Mouse (Mus musculus): ENCODE results near the gene Mok. TPM values are rescaled to one million over a fixed set of nuclear protein-coding genes. Genes with fewer than 3 reads are reported as not detected.
A peak's percentile ranks its signal among the peaks of the same experiment; 100 is the strongest.

Gene Mok
- polyA plus RNA-seq, 1 experiment from 2014 or later, result 16.0 TPM

- H3K4me2 ChIP-seq, result no peak overlapping the region
- 86% methylated on average over 10 of the region's 10 CpGs for WGBS
- H3K27me3 ChIP-seq, result no peaks in the 10 kb centered on the region
- peaks cover 13% of the 10 kb centered on the region for H3K4me1 ChIP-seq (replicated peaks)
- no peak for ATAC-seq (ENCODE audit: low FRiP score, low read depth)
- H3K9me3 ChIP-seq, result no peaks in the 10 kb centered on the region
- H3K9ac ChIP-seq, result no peak overlapping the region
- no peaks in the 10 kb centered on the region for H3K36me3 ChIP-seq
- H3K27ac ChIP-seq (replicated peaks), result no peak overlapping the region
- H3K4me3 ChIP-seq, result no peak overlapping the region
Observed at GRCm38 (mm10) chr12:110801876-110802464, 38.8 kb downstream of the Mok start.

- no peak overlapping the region for H3K27ac ChIP-seq (replicated peaks)
- H3K9ac ChIP-seq, result no peak overlapping the region
- no peaks in the 10 kb centered on the region for H3K27me3 ChIP-seq
- H3K4me1 ChIP-seq (replicated peaks), result peaks cover 6% of the 10 kb centered on the region
- 92% methylated on average over 4 of the region's 4 CpGs for WGBS
- no peaks in the 10 kb centered on the region for H3K9me3 ChIP-seq
- ATAC-seq (ENCODE audit: low FRiP score, low read depth), result no peak
- H3K36me3 ChIP-seq, result no peaks in the 10 kb centered on the region
- H3K4me2 ChIP-seq, result no peak overlapping the region
- no peak overlapping the region for H3K4me3 ChIP-seq
Observed at GRCm38 (mm10) chr12:110799226-110799625, 41.5 kb downstream of the Mok start.

GRCm38 (mm10) chr12:110797842-110798431 is 42.8 kb downstream of the Mok start:
- WGBS, result 90% methylated on average over 10 of the region's 10 CpGs
- Histone ChIP-seq H3K9me3 (no peaks in the 10 kb centered on the region), H3K4me2 (no peak overlapping the region), H3K36me3 (no peaks in the 10 kb centered on the region), H3K9ac (no peak overlapping the region), H3K27me3 (no peaks in the 10 kb centered on the region), H3K27ac (replicated peaks) (no peak overlapping the region), H3K4me3 (no peak overlapping the region), H3K4me1 (replicated peaks) (peaks cover 5% of the 10 kb centered on the region; the same call in 1 of the 2 replicates)
- ATAC-seq (ENCODE audit: low FRiP score, low read depth), result 0 out of 2 replicates have a peak, but pooled peaks have one; percentile 12

GRCm38 (mm10) chr12:110797202-110797601 is 43.5 kb downstream of the Mok start:
- no peaks in the 10 kb centered on the region for H3K27me3 ChIP-seq

GRCm38 (mm10) chr12:110796748-110797147 is 44.0 kb downstream of the Mok start:
- no peaks in the 10 kb centered on the region for H3K9me3 ChIP-seq
- no peaks in the 10 kb centered on the region for H3K27me3 ChIP-seq
- no peak overlapping the region for H3K9ac ChIP-seq
- no peak overlapping the region for H3K27ac ChIP-seq (replicated peaks)
- no peak for ATAC-seq (ENCODE audit: low FRiP score, low read depth)
- no peak overlapping the region for H3K4me2 ChIP-seq
- peaks cover 5% of the 10 kb centered on the region; the same call in 1 of the 2 replicates for H3K4me1 ChIP-seq (replicated peaks)
- WGBS, result 82% methylated on average over 6 of the region's 6 CpGs
- H3K36me3 ChIP-seq, result no peaks in the 10 kb centered on the region
- H3K4me3 ChIP-seq, result no peak overlapping the region

More at GRCm38 (mm10) chr12:110797202-110797601, 43.5 kb downstream of the Mok start:
- Histone ChIP-seq H3K9me3 (no peaks in the 10 kb centered on the region), H3K36me3 (no peaks in the 10 kb centered on the region), H3K9ac (no peak overlapping the region), H3K4me1 (replicated peaks) (peaks cover 5% of the 10 kb centered on the region; the same call in 1 of the 2 replicates), H3K4me3 (no peak overlapping the region), H3K27ac (replicated peaks) (no peak overlapping the region), H3K4me2 (no peak overlapping the region)
- ATAC-seq (ENCODE audit: low FRiP score, low read depth), result no peak
- 95% methylated on average over 6 of the region's 6 CpGs for WGBS

- Histone ChIP-seq H3K27me3 (no peaks in the 10 kb centered on the region), H3K4me3 (no peak overlapping the region), H3K36me3 (no peaks in the 10 kb centered on the region), H3K9ac (no peak overlapping the region), H3K27ac (replicated peaks) (no peak overlapping the region), H3K4me1 (replicated peaks) (peaks cover 5% of the 10 kb centered on the region; the same call in 1 of the 2 replicates), H3K4me2 (no peak overlapping the region), H3K9me3 (no peaks in the 10 kb centered on the region)
- ATAC-seq (ENCODE audit: low FRiP score, low read depth), result no peak
- WGBS, result 83% methylated on average over 6 of the region's 6 CpGs
Observed at GRCm38 (mm10) chr12:110795035-110795434, 45.7 kb downstream of the Mok start.

- Histone ChIP-seq H3K9ac (no peak overlapping the region), H3K27me3 (no peaks in the 10 kb centered on the region), H3K4me1 (replicated peaks) (no peaks in the 10 kb centered on the region), H3K9me3 (no peaks in the 10 kb centered on the region), H3K4me3 (no peak overlapping the region), H3K36me3 (no peaks in the 10 kb centered on the region), H3K27ac (replicated peaks) (no peak overlapping the region), H3K4me2 (no peak overlapping the region)
- ATAC-seq (ENCODE audit: low FRiP score, low read depth), result no peak
- WGBS, result 91% methylated on average over 8 of the region's 8 CpGs
Observed at GRCm38 (mm10) chr12:110791026-110791425, 49.7 kb downstream of the Mok start.

GRCm38 (mm10) chr12:110790580-110790979 is 50.2 kb downstream of the Mok start:
- no peak for ATAC-seq (ENCODE audit: low FRiP score, low read depth)
- H3K36me3 ChIP-seq, result no peaks in the 10 kb centered on the region
- no peak overlapping the region for H3K9ac ChIP-seq
- H3K4me3 ChIP-seq, result no peak overlapping the region
- H3K4me2 ChIP-seq, result no peak overlapping the region
- no peak overlapping the region for H3K27ac ChIP-seq (replicated peaks)
- 82% methylated on average over 4 of the region's 4 CpGs for WGBS
- H3K4me1 ChIP-seq (replicated peaks), result no peaks in the 10 kb centered on the region
- no peaks in the 10 kb centered on the region for H3K9me3 ChIP-seq
- H3K27me3 ChIP-seq, result no peaks in the 10 kb centered on the region

- Histone ChIP-seq H3K4me1 (replicated peaks) (no peaks in the 10 kb centered on the region), H3K36me3 (0 out of 2 replicates have a peak, but pooled peaks cover 5% of the 10 kb centered on the region), H3K27ac (replicated peaks) (no peak overlapping the region), H3K4me2 (no peak overlapping the region), H3K9ac (no peak overlapping the region), H3K4me3 (no peak overlapping the region), H3K9me3 (no peaks in the 10 kb centered on the region), H3K27me3 (no peaks in the 10 kb centered on the region)
- no peak for ATAC-seq (ENCODE audit: low FRiP score, low read depth)
- 82% methylated on average over 4 of the region's 4 CpGs for WGBS
Observed at GRCm38 (mm10) chr12:110786243-110786642, 54.5 kb downstream of the Mok start.

GRCm38 (mm10) chr12:110784211-110784610 is 56.5 kb downstream of the Mok start:
- WGBS, result 95% methylated on average over 2 of the region's 2 CpGs
- Histone ChIP-seq H3K9ac (no peak overlapping the region), H3K4me1 (replicated peaks) (no peaks in the 10 kb centered on the region), H3K4me2 (no peak overlapping the region), H3K27me3 (no peaks in the 10 kb centered on the region), H3K27ac (replicated peaks) (no peak overlapping the region), H3K36me3 (peaks cover 14% of the 10 kb centered on the region; the same call in 1 of the 2 replicates), H3K4me3 (no peak overlapping the region), H3K9me3 (no peaks in the 10 kb centered on the region)
- no peak for ATAC-seq (ENCODE audit: low FRiP score, low read depth)

GRCm38 (mm10) chr12:110782278-110782677 is 58.5 kb downstream of the Mok start:
- no peak overlapping the region for H3K9ac ChIP-seq
- no peak overlapping the region for H3K4me2 ChIP-seq
- H3K27ac ChIP-seq (replicated peaks), result no peak overlapping the region
- no peaks in the 10 kb centered on the region for H3K27me3 ChIP-seq
- no peak for ATAC-seq (ENCODE audit: low FRiP score, low read depth)
- no peaks in the 10 kb centered on the region for H3K4me1 ChIP-seq (replicated peaks)
- no peaks in the 10 kb centered on the region for H3K9me3 ChIP-seq
- H3K4me3 ChIP-seq, result no peak overlapping the region
- WGBS, result 97% methylated on average over 1 of the region's 1 CpGs
- H3K36me3 ChIP-seq, result peaks cover 14% of the 10 kb centered on the region; the same call in 1 of the 2 replicates

GRCm38 (mm10) chr12:110781181-110781580 is 59.6 kb downstream of the Mok start:
- Histone ChIP-seq H3K9ac (no peak overlapping the region), H3K27ac (replicated peaks) (no peak overlapping the region), H3K27me3 (no peaks in the 10 kb centered on the region), H3K36me3 (peaks cover 14% of the 10 kb centered on the region; the same call in 1 of the 2 replicates), H3K9me3 (no peaks in the 10 kb centered on the region), H3K4me3 (no peak overlapping the region), H3K4me2 (no peak overlapping the region), H3K4me1 (replicated peaks) (0 out of 2 replicates have a peak, but pooled peaks cover 1% of the 10 kb centered on the region)
- WGBS, result 57% methylated on average over 8 of the region's 8 CpGs
- peak; percentile 80; the same call in 1 of the 2 replicates for ATAC-seq (ENCODE audit: low FRiP score, low read depth)
